Mouse (Mus musculus) liver, postnatal 0 days (tissue): ENCODE results near the gene Ecsit.

ENCODE experiments used
- CTCF ChIP-seq: sonication (generic); IDR thresholded peaks from 2 replicates; pipeline ENCODE4 v1.5.1; 2016; ENCODE audit warnings: antibody characterized with exemption, low read depth
- EP300 ChIP-seq: IDR thresholded peaks from 2 replicates; pipeline ENCODE4 v1.6.1; 2016; ENCODE audit warnings: antibody characterized with exemption, low read depth, mild to moderate bottlenecking

DNA sequence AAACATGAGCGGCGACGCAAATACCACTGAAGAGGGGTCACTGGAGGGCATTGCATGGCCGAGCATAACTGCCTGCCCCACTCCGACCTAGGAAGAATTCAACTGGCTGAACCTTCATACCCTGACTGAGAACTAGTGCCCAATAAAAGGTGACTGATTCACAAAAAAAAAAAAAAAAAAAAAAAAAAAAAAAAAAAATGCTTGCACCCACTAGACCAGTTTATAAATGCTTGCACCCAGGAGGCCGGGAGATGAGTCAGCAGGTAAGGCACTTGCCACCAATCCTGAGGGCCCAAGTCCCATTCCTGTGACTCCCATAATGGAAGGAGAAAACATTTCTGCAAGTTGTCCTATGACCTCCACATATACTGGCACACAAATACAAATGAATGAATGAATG, 7.5 kb upstream of the Ecsit start:
- TF ChIP-seq CTCF, result no peak
- no peak for TF ChIP-seq EP300
